Mouse (Mus musculus) ES-Bruce4 (cell line): ENCODE data around the gene Fam184b.

Source experiments
- CTCF ChIP-seq: IDR thresholded peaks from one replicate; pipeline ENCODE4 v1.8.1; 2011; ENCODE audit warnings: low read depth, low read length
- POLR2A ChIP-seq: IDR thresholded peaks from one replicate; pipeline ENCODE4 v1.8.1; 2011; ENCODE audit warnings: low read length; ENCODE audit not compliant: insufficient read depth

- no peak for TF ChIP-seq POLR2A
- TF ChIP-seq CTCF = no peak
These were observed 44.0 kb upstream of the Fam184b start for GRCm38 (mm10) chr5:45683388-45683787.
